Mouse (Mus musculus): ENCODE data around the gene Kcnn1.

- TF ChIP-seq CTCF (IDR thresholded peaks at IDR 0.05; ENCODE audit: borderline replicate concordance, insufficient read depth, low read depth, low read length) (no peak), POLR2A (IDR thresholded peaks at IDR 0.05; ENCODE audit: borderline replicate concordance, insufficient read depth, low read length) (no peak)
These were observed 10.3 kb downstream of the Kcnn1 start for GRCm38 (mm10) chr8:70852595-70853231.

All from cerebellum, adult 2 months (tissue).